Mouse (Mus musculus) heart, adult 2 months (tissue): ENCODE results near the gene Trim34a.

Source experiments
- CTCF ChIP-seq: fragments of 200-600 bp; IDR thresholded peaks from 2 replicates; pipeline ENCODE4 v1.8.1; 2022; ENCODE audit warnings: antibody characterized with exemption, mild to moderate bottlenecking, moderate library complexity
- EP300 ChIP-seq: fragments of 200-500 bp; IDR thresholded peaks from 2 replicates; pipeline ENCODE4 v1.6.1; 2011; ENCODE audit warnings: low read depth, low read length, control low read depth; ENCODE audit not compliant: insufficient read depth

DNA sequence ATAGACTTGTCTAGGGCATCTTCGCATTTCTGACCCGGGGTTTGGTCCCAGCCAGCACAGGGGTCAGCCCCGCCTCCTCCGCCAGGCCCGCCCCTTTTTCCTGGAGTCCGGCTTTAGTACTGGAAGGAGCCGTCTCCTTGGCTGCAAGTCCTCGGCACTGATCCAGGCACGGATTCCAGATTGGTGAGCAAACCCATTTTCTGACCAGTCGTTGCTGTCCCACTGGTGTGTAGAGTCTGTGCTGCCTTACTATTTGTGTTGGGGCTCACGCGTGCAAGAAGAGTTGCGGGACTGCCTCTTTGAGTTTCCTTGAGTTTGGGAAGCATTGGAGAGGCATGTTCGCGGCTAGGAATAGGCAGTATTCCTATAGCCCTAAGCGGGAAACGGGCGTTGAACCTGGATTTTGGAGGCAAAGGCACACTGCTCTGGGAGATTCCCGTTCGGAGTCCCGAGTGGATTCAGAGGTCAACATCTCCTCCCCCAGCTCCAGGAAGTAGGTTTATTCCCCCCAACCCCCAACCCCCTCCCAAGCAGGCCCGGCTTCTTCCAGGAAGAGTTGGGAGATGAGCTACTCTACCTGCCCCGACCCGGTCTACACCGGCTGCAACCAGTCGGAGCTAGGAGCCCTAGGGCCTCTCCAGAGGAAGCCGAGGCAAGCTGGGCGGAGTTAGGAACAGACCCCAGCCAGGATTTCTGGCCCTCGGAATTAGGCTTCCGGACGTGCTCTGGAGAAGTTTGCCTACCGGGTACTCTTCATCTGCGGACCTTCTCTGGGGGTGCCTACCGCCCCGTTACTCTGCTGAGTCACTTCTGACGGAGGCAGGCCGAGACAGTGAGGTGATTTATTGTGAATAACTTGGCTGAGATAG, 25.3 kb upstream of the Trim34a start, which contains the start of gene Trim6:
- TF ChIP-seq EP300 = no peak
- no peak for TF ChIP-seq CTCF
